Mouse (Mus musculus) cortical plate, adult 2 months (tissue): ENCODE measurements around the gene Col4a1. TPM values are rescaled to one million over a fixed set of nuclear protein-coding genes. Genes with fewer than 3 reads are reported as not detected.

Experiments
- H3K27ac ChIP-seq: fragments of 200-500 bp; 2 replicates; pipeline ENCODE4 v1.5.1; 2012; ENCODE audit warnings: low read length, control low read depth, inconsistent platforms; ENCODE audit not compliant: insufficient read depth
- H3K4me1 ChIP-seq: fragments of 200-500 bp; 2 replicates; pipeline ENCODE4 v1.6.1; 2011; ENCODE audit warnings: low read length; ENCODE audit not compliant: control insufficient read depth, insufficient read depth
- H3K4me3 ChIP-seq: fragments of 200-500 bp; 2 replicates; pipeline ENCODE4 v1.5.1; 2011; ENCODE audit warnings: mild to moderate bottlenecking, low read length, control low read depth; ENCODE audit not compliant: insufficient read depth
- CTCF ChIP-seq: fragments of 200-500 bp; IDR thresholded peaks from 2 replicates; pipeline ENCODE4 v1.5.1; 2011; ENCODE audit warnings: mild to moderate bottlenecking, control low read depth, low read length; ENCODE audit not compliant: insufficient read depth; ENCODE audit errors: extremely low read depth
- POLR2A ChIP-seq: fragments of 200-500 bp; IDR thresholded peaks from 2 replicates; pipeline ENCODE4 v1.6.1; 2011; ENCODE audit warnings: mild to moderate bottlenecking, low read length, control low read depth; ENCODE audit not compliant: insufficient read depth; ENCODE audit errors: extremely low read depth
- polyA plus RNA-seq: library from polyadenylated mRNA; depleted of rRNA; stranded (reverse); fragments of >200 nt; gene quantifications from 2 replicates; pipeline ENCODE4 v1.2.3, GENCODE M21; 2012; rRNA removed

The Col4a1 gene
- polyA plus RNA-seq, result 29.3 TPM in 2 replicates

- peak within 1 kb of the TSS; percentile 82 for H3K27ac ChIP-seq
Observed at GRCm38 (mm10) chr8:11312349-11313175, at the start of gene Col4a1, which contains the start of gene Col4a2. Col4a1 (minus strand) TSS chr8:11312826. Col4a2 (plus strand) TSS chr8:11312805.

GRCm38 (mm10) chr8:11361546-11362277, 49.1 kb upstream of the Col4a1 start:
- TF ChIP-seq CTCF (no peak), POLR2A (no peak)
- Histone ChIP-seq H3K4me1 (peaks cover 3% of the 10 kb centered on the region; the same call in 1 of the 2 replicates), H3K27ac (no peak overlapping the region), H3K4me3 (no peak overlapping the region)

More at GRCm38 (mm10) chr8:11312349-11313175, at the start of gene Col4a1, which contains the start of gene Col4a2:
- peak; percentile 45; the same call in 1 of the 2 replicates for TF ChIP-seq POLR2A
- no peak for TF ChIP-seq CTCF
- no peaks in the 10 kb centered on the region for H3K4me1 ChIP-seq
- peak within 1 kb of the TSS; percentile 68 for H3K4me3 ChIP-seq

GRCm38 (mm10) chr8:11359846-11360245, 47.2 kb upstream of the Col4a1 start:
- no peak for TF ChIP-seq POLR2A
- no peak for TF ChIP-seq CTCF
- Histone ChIP-seq H3K4me1 (peaks cover 3% of the 10 kb centered on the region; the same call in 1 of the 2 replicates), H3K27ac (no peak overlapping the region), H3K4me3 (no peak overlapping the region)

- H3K4me3 ChIP-seq, result no peak overlapping the region
- no peak for TF ChIP-seq CTCF
- no peak for TF ChIP-seq POLR2A
- peaks cover 4% of the 10 kb centered on the region; the same call in 1 of the 2 replicates for H3K4me1 ChIP-seq
- H3K27ac ChIP-seq, result no peak overlapping the region
Observed at GRCm38 (mm10) chr8:11357921-11358436, 45.4 kb upstream of the Col4a1 start.

GRCm38 (mm10) chr8:11356776-11357175, 44.1 kb upstream of the Col4a1 start:
- H3K4me1 ChIP-seq, result peaks cover 4% of the 10 kb centered on the region
- TF ChIP-seq POLR2A (no peak), CTCF (no peak)
- H3K27ac ChIP-seq, result no peak overlapping the region
- no peak overlapping the region for H3K4me3 ChIP-seq

- peaks cover 3% of the 10 kb centered on the region; the same call in 1 of the 2 replicates for H3K4me1 ChIP-seq
- no peak overlapping the region for H3K4me3 ChIP-seq
- no peak overlapping the region for H3K27ac ChIP-seq
- TF ChIP-seq POLR2A (no peak), CTCF (no peak)
Observed at GRCm38 (mm10) chr8:11355900-11356299, 43.3 kb upstream of the Col4a1 start.

GRCm38 (mm10) chr8:11354800-11355451, 42.3 kb upstream of the Col4a1 start:
- Histone ChIP-seq H3K4me1 (peaks cover 3% of the 10 kb centered on the region), H3K27ac (no peak overlapping the region), H3K4me3 (no peak overlapping the region)
- TF ChIP-seq POLR2A (no peak), CTCF (no peak)

- no peak overlapping the region for H3K4me3 ChIP-seq
- H3K27ac ChIP-seq, result no peak overlapping the region
- peaks cover 9% of the 10 kb centered on the region for H3K4me1 ChIP-seq
- no peak for TF ChIP-seq POLR2A
- no peak for TF ChIP-seq CTCF
Observed at GRCm38 (mm10) chr8:11352514-11352913, 39.9 kb upstream of the Col4a1 start.

GRCm38 (mm10) chr8:11351355-11351754, 38.7 kb upstream of the Col4a1 start:
- peaks cover 7% of the 10 kb centered on the region for H3K4me1 ChIP-seq
- no peak overlapping the region for H3K27ac ChIP-seq
- H3K4me3 ChIP-seq, result no peak overlapping the region
- no peak for TF ChIP-seq POLR2A
- no peak for TF ChIP-seq CTCF
